Mouse (Mus musculus) testis, adult 2 months (tissue): ENCODE results near the gene Klhdc1.

Source experiments
- CTCF ChIP-seq: fragments of 200-500 bp; IDR thresholded peaks from 2 replicates; pipeline ENCODE4 v1.5.1; 2012; ENCODE audit warnings: low read depth, mild to moderate bottlenecking, inconsistent platforms, low read length, moderate library complexity; ENCODE audit not compliant: control insufficient read depth, insufficient read depth, insufficient replicate concordance
- POLR2A ChIP-seq: fragments of 200-500 bp; IDR thresholded peaks from 2 replicates; pipeline ENCODE4 v1.6.1; 2012; ENCODE audit warnings: low read depth, mild to moderate bottlenecking, inconsistent platforms, low read length, moderate library complexity; ENCODE audit not compliant: control insufficient read depth

GRCm38 (mm10) chr12:69240876-69241275, at the start of gene Klhdc1:
- TF ChIP-seq POLR2A (no peak), CTCF (no peak)
